Mouse (Mus musculus): Measurements from ENCODE around the gene Gm49721. TPM values are rescaled to one million over a fixed set of nuclear protein-coding genes. Genes with fewer than 3 reads are reported as not detected.
A peak's percentile ranks its signal among the peaks of the same experiment; 100 is the strongest.
"Not testable (repeated sequence)": the region's sequence is repeated elsewhere in the genome, so short reads cannot be mapped to it uniquely, and the experiment has no call there.

The Gm49721 gene
- 0.47 TPM in 1 of 2 replicates, not detected in the other for total RNA-seq (2014; rRNA removed)
- polyA plus RNA-seq (2012; rRNA removed), result 0.17 TPM in 2 replicates

- not testable (repeated sequence) for H3K36me3 ChIP-seq (ENCODE audit: control insufficient read depth, insufficient read depth, low read length); DNase-seq (ENCODE audit: extremely low read depth, low read depth, low spot score); H3K79me2 ChIP-seq (ENCODE audit: control insufficient read depth, insufficient read depth, low read length); H3K27me3 ChIP-seq (ENCODE audit: control insufficient read depth, insufficient read depth, low read length); H3K4me1 ChIP-seq (ENCODE audit: control insufficient read depth, insufficient read depth, low read length)
- H3K27ac ChIP-seq (replicated peaks; ENCODE audit: insufficient read depth, low read depth, low read length), result peak within 1 kb of the TSS; percentile 80
- H3K9ac ChIP-seq (ENCODE audit: low read depth, low read length), result peak within 1 kb of the TSS; percentile 92
- 2% methylated on average over 54 of the region's 68 CpGs for WGBS
- peak within 1 kb of the TSS; percentile 82 for H3K4me3 ChIP-seq (ENCODE audit: insufficient read depth, low read depth, low read length)
- TF ChIP-seq POLR2A (IDR thresholded peaks at IDR 0.05; ENCODE audit: extremely low read depth, insufficient read depth, low read length), result 0 out of 2 replicates have a peak, but pooled peaks have one; percentile 41
These were observed at the start of gene Gm49721 for GRCm38 (mm10) chr17:6978287-6979248. Gene Gm49721 (plus strand): TSS chr17:6978904.

- not testable (repeated sequence) for H3K27ac ChIP-seq (replicated peaks; ENCODE audit: insufficient read depth, low read depth, low read length); H3K4me1 ChIP-seq (ENCODE audit: control insufficient read depth, insufficient read depth, low read length); H3K79me2 ChIP-seq (ENCODE audit: control insufficient read depth, insufficient read depth, low read length); H3K36me3 ChIP-seq (ENCODE audit: control insufficient read depth, insufficient read depth, low read length); H3K27me3 ChIP-seq (ENCODE audit: control insufficient read depth, insufficient read depth, low read length); H3K9ac ChIP-seq (ENCODE audit: low read depth, low read length); DNase-seq (ENCODE audit: extremely low read depth, low read depth, low spot score); H3K4me3 ChIP-seq (ENCODE audit: insufficient read depth, low read depth, low read length)
- WGBS, result 98% methylated on average over 7 of the region's 7 CpGs
These were observed 47.1 kb upstream of the Gm49721 start for GRCm38 (mm10) chr17:6931625-6932024.

GRCm38 (mm10) chr17:6942560-6942959 is 36.1 kb upstream of the Gm49721 start:
- not testable (repeated sequence) for H3K27ac ChIP-seq (replicated peaks; ENCODE audit: insufficient read depth, low read depth, low read length); H3K4me3 ChIP-seq (ENCODE audit: insufficient read depth, low read depth, low read length); H3K9ac ChIP-seq (ENCODE audit: low read depth, low read length); H3K4me1 ChIP-seq (ENCODE audit: control insufficient read depth, insufficient read depth, low read length); H3K79me2 ChIP-seq (ENCODE audit: control insufficient read depth, insufficient read depth, low read length); H3K36me3 ChIP-seq (ENCODE audit: control insufficient read depth, insufficient read depth, low read length); H3K27me3 ChIP-seq (ENCODE audit: control insufficient read depth, insufficient read depth, low read length); DNase-seq (ENCODE audit: extremely low read depth, low read depth, low spot score)
- no CpG with 5 or more reads among the region's 4 CpGs for WGBS

GRCm38 (mm10) chr17:6947637-6947983 is 31.1 kb upstream of the Gm49721 start:
- DNase-seq (ENCODE audit: extremely low read depth, low read depth, low spot score); H3K4me1 ChIP-seq (ENCODE audit: control insufficient read depth, insufficient read depth, low read length); H3K27ac ChIP-seq (replicated peaks; ENCODE audit: insufficient read depth, low read depth, low read length); H3K27me3 ChIP-seq (ENCODE audit: control insufficient read depth, insufficient read depth, low read length); H3K36me3 ChIP-seq (ENCODE audit: control insufficient read depth, insufficient read depth, low read length); H3K79me2 ChIP-seq (ENCODE audit: control insufficient read depth, insufficient read depth, low read length): not testable (repeated sequence)
- H3K4me3 ChIP-seq (ENCODE audit: insufficient read depth, low read depth, low read length), result peak overlapping the region; percentile 97; the same call in 1 of the 2 replicates
- H3K9ac ChIP-seq (ENCODE audit: low read depth, low read length), result peak overlapping the region; percentile 86; the same call in 1 of the 2 replicates
- WGBS, result 0% methylated on average over 1 of the region's 8 CpGs

- peak within 1 kb of the TSS; percentile 86 for H3K9ac ChIP-seq (ENCODE audit: low read depth, low read length)
- peak; percentile 53 for DNase-seq (ENCODE audit: extremely low read depth, low read depth, low spot score)
- peak within 1 kb of the TSS; percentile 97 for H3K4me3 ChIP-seq (ENCODE audit: insufficient read depth, low read depth, low read length)
- not testable (repeated sequence) for H3K36me3 ChIP-seq (ENCODE audit: control insufficient read depth, insufficient read depth, low read length); H3K27me3 ChIP-seq (ENCODE audit: control insufficient read depth, insufficient read depth, low read length); H3K79me2 ChIP-seq (ENCODE audit: control insufficient read depth, insufficient read depth, low read length); H3K4me1 ChIP-seq (ENCODE audit: control insufficient read depth, insufficient read depth, low read length)
- WGBS, result under 1% methylated on average over 73 of the region's 73 CpGs
- peak within 1 kb of the TSS; percentile 88 for H3K27ac ChIP-seq (replicated peaks; ENCODE audit: insufficient read depth, low read depth, low read length)
These were observed 30.5 kb upstream of the Gm49721 start, which contains the start of gene Rsph3b for GRCm38 (mm10) chr17:6947984-6948768. Gene Rsph3b (minus strand): TSS chr17:6948682.

GRCm38 (mm10) chr17:6948769-6949228 is 29.9 kb upstream of the Gm49721 start:
- H3K79me2 ChIP-seq (ENCODE audit: control insufficient read depth, insufficient read depth, low read length); H3K27me3 ChIP-seq (ENCODE audit: control insufficient read depth, insufficient read depth, low read length); H3K36me3 ChIP-seq (ENCODE audit: control insufficient read depth, insufficient read depth, low read length); H3K4me1 ChIP-seq (ENCODE audit: control insufficient read depth, insufficient read depth, low read length): not testable (repeated sequence)
- DNase-seq (ENCODE audit: extremely low read depth, low read depth, low spot score), result peak; percentile 79
- H3K27ac ChIP-seq (replicated peaks; ENCODE audit: insufficient read depth, low read depth, low read length), result peak overlapping the region; percentile 88; the same call in 1 of the 2 replicates
- 5% methylated on average over 9 of the region's 9 CpGs for WGBS
- H3K4me3 ChIP-seq (ENCODE audit: insufficient read depth, low read depth, low read length), result peak overlapping the region; percentile 97
- 0 out of 2 replicates have a peak overlapping the region, but pooled peaks have one; percentile 62 for H3K9ac ChIP-seq (ENCODE audit: low read depth, low read length)

- peak; percentile 50 for DNase-seq (ENCODE audit: extremely low read depth, low read depth, low spot score)
- H3K9ac ChIP-seq (ENCODE audit: low read depth, low read length); H3K27ac ChIP-seq (replicated peaks; ENCODE audit: insufficient read depth, low read depth, low read length); H3K4me3 ChIP-seq (ENCODE audit: insufficient read depth, low read depth, low read length); H3K4me1 ChIP-seq (ENCODE audit: control insufficient read depth, insufficient read depth, low read length); H3K27me3 ChIP-seq (ENCODE audit: control insufficient read depth, insufficient read depth, low read length); H3K36me3 ChIP-seq (ENCODE audit: control insufficient read depth, insufficient read depth, low read length); H3K79me2 ChIP-seq (ENCODE audit: control insufficient read depth, insufficient read depth, low read length): not testable (repeated sequence)
- 37% methylated on average over 7 of the region's 8 CpGs for WGBS
These were observed 19.8 kb upstream of the Gm49721 start for GRCm38 (mm10) chr17:6958881-6959280.

GRCm38 (mm10) chr17:6959543-6960259 is 19.0 kb upstream of the Gm49721 start:
- H3K4me3 ChIP-seq (ENCODE audit: insufficient read depth, low read depth, low read length); H3K27me3 ChIP-seq (ENCODE audit: control insufficient read depth, insufficient read depth, low read length); H3K79me2 ChIP-seq (ENCODE audit: control insufficient read depth, insufficient read depth, low read length); H3K27ac ChIP-seq (replicated peaks; ENCODE audit: insufficient read depth, low read depth, low read length); H3K9ac ChIP-seq (ENCODE audit: low read depth, low read length); H3K36me3 ChIP-seq (ENCODE audit: control insufficient read depth, insufficient read depth, low read length); H3K4me1 ChIP-seq (ENCODE audit: control insufficient read depth, insufficient read depth, low read length): not testable (repeated sequence)
- peak; percentile 73 for DNase-seq (ENCODE audit: extremely low read depth, low read depth, low spot score)
- WGBS, result 30% methylated on average over 5 of the region's 6 CpGs

All from liver, adult 2 months (tissue).